Mouse (Mus musculus): ENCODE measurements around the gene Dars. TPM values are rescaled to one million over a fixed set of nuclear protein-coding genes. Genes with fewer than 3 reads are reported as not detected.
A peak's percentile ranks its signal among the peaks of the same experiment; 100 is the strongest.

Dars gene
- total RNA-seq (2021) = 10 to 100 TPM; 66.6 to 78.3 TPM
- long read RNA-seq, experiment 1, transcript Dars-201 (16 exons, 2,175 nt) = major isoform, 79 of 82 reads
- long read RNA-seq, experiment 1, partial matches to known transcripts = 0 of 82 reads
- long read RNA-seq, experiment 1, other reads (novel, unspliced or antisense) = 3 of 82 reads
- long read RNA-seq, experiment 2, transcript Dars-201 (16 exons, 2,175 nt) = major isoform, 277 of 286 reads
- long read RNA-seq, experiment 2, partial matches to known transcripts = 3 of 286 reads
- long read RNA-seq, experiment 2, other reads (novel, unspliced or antisense) = 6 of 286 reads

DNA sequence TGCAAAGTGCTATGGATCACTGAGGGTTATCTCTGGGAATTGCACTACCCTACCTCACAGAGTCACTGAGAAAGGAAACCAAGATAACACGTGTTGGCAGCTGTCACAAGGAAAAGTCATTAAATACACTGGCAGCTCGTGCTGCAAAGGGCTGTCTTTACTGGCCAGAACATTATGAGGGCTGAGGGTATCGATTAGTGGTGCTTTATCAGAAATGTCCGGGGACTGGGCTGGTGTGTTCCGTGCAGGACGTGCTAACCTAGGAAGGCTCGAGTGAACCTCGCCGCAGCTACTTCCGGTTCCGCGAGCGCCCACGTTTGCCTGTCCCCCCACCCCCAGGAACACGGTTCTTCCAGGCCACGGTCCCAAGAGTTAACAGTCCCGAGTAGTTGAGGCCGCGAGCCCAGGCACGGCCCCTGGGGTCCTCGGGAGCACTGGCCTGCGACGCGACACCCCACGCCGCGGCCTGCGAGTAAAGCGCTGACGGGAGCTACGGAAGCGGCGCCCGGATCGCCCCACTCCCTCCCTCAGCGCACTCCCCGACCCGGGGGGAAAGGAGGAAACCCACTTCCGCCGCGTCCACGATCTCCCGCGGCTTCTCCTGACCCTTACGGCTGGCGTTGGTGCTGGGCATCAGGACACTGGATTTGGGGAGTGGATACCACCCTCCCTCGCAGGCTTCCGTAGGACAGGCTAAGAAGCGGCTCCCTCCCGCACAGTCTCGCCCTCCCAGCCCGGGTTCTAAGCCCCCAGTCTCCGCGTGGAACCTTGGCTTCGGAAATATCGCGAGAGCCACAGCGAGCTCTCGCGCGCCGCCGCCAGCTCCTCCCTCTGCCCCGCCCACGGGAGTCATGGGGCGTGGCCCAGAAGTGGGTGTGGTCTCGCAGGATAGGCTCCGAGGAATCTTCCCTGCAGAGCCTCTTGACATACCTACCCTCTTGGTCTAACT lies at the start of gene Dars:
Gene Dars (minus strand): TSS at position 785 of the 949 bp plus-strand sequence.
- peak; percentile 97 for DNase-seq (ENCODE audit: low spot score in 2 of 2)

DNA sequence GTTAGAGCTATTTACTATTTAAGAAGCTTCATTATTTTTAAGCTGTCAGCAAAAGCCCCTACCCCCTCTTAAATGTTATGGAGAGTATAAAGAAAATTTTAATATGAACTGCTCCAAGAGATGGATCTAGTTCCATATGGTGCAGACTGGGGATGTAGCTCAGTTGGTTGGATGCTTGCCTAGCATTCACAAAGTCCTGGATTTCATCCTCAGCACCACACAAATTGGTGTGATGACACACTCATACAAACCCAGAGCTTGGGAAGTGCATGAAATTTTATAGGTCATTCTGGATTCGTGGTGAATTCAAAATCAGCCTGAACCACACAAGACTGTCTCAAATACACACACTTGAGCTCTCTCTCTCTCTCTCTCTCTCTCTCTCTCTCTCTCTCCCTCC lies 49.7 kb upstream of the Dars start:
- no peak for DNase-seq (ENCODE audit: low spot score in 2 of 2)

- no peak for DNase-seq (ENCODE audit: low spot score in 2 of 2)
Measured at GRCm38 (mm10) chr1:128463478-128463877, 46.3 kb upstream of the Dars start.

- no peak for DNase-seq (ENCODE audit: low spot score in 2 of 2)
Measured at GRCm38 (mm10) chr1:128462389-128462788, 45.2 kb upstream of the Dars start.

GRCm38 (mm10) chr1:128460780-128461179 lies 43.6 kb upstream of the Dars start:
- no peak for DNase-seq (ENCODE audit: low spot score in 2 of 2)

DNA sequence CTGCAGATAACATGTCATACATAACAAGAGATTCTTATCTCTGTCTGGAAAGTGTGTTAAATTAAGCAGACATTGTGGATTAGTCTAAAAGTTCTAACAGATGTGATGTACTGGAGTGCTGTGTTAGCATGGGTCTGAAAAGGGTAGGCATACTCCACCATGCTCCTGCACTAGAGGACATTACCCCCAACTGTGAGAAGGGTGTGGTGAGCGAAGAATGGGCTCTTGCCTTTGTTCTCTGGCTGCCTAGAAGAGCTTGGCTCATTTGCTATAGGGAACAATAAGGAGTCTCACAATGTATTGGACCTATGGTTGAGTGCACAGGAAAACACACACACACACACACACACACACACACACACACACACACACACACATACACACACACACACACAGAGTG lies 42.3 kb upstream of the Dars start:
- no peak for DNase-seq (ENCODE audit: low spot score in 2 of 2)

- DNase-seq (ENCODE audit: low spot score in 2 of 2) = no peak
Measured at GRCm38 (mm10) chr1:128459011-128459410, 41.8 kb upstream of the Dars start.

DNA sequence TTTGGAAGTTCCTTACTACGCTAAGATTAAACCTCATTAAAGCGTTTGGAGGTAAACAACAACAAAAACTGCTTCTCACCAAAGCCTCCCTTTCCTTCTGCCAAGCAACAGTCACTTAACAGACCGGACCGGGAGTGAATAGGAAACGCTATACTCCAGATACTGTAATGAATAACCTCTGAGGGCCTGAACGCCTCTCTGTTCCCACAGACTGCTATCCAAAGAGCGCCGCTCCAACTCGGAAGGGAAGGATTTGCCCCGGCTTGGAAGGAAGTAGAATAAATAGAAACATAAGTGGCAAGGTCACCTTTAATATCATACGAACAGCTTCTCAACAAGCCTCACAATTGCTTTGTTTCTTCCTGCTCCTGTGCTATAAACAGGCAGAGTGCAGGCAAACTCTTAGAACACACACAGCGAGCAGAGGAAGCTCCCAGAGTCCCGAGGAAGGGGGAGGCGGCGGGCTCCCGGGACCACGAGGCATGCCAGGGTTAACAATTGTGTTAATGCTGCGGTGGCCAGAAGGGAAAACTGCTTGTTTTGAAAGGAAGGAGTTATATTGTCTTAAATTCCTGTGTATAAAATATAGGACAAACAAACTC lies 39.8 kb upstream of the Dars start:
- DNase-seq (ENCODE audit: low spot score in 2 of 2) = no peak

DNA sequence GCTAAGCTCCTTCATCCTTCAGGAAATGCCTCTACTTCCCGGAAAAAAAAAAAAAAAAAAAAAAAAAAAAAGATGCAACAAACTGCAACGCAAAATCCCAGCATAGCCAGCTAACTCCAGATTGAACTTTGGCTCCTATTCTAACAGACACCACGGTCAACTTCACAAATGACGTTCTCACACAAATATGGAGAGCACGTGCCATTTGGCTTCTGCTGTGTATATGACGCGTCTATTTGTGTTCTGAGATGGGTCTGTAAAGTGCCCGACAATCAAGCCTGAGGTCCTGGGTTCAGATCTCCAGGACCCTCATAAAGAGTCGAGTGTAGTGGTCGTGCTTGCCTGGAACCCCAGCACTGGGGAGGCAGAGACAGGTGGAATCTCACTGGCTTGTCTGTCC lies 39.1 kb upstream of the Dars start:
- DNase-seq (ENCODE audit: low spot score in 2 of 2) = no peak

DNA sequence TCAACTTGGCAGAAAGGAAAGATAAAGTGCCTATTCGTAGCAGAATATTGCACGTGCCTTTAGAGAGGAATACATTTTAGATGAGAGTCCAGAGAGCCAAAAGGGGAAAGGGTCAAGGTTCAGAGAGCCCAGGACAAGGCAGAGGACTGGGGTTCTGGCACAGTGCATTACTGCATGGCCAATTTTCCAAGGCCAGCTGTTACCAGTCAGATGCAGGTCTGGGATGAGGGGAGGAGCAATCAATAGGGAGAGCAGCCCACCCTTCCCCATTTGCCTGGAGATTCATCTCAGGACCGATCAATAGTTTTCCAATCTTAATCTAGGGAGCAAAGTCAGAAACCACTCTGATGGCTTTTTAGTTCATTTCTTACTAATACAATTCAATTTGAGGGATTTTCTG lies 35.0 kb upstream of the Dars start:
- no peak for DNase-seq (ENCODE audit: low spot score in 2 of 2)

DNA sequence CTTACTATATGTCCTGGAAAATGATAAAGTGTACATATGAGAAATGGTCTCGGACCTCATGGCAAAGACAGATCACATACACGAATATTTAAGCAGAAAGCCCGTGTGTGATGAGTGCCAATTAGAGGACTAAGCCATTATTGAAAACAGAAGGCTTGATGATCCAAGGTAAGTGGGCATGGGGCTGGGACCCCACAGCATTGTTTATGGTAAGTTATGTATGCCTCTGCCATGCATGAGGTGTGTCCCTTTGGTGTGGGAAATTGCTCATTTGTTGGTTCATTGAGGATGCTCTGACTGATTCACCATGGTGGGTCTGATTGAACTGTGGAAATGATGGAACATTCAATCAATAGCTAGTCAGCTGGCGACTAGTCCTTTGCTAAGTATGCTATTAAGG lies 34.0 kb upstream of the Dars start:
- DNase-seq (ENCODE audit: low spot score in 2 of 2) = no peak

GRCm38 (mm10) chr1:128447206-128447902 lies 30.2 kb upstream of the Dars start:
- DNase-seq (ENCODE audit: low spot score in 2 of 2) = no peak

- DNase-seq (ENCODE audit: low spot score in 2 of 2) = no peak
Measured at GRCm38 (mm10) chr1:128443890-128444839, 27.0 kb upstream of the Dars start.

GRCm38 (mm10) chr1:128441129-128441473 lies 23.9 kb upstream of the Dars start:
- no peak for DNase-seq (ENCODE audit: low spot score in 2 of 2)

DNA sequence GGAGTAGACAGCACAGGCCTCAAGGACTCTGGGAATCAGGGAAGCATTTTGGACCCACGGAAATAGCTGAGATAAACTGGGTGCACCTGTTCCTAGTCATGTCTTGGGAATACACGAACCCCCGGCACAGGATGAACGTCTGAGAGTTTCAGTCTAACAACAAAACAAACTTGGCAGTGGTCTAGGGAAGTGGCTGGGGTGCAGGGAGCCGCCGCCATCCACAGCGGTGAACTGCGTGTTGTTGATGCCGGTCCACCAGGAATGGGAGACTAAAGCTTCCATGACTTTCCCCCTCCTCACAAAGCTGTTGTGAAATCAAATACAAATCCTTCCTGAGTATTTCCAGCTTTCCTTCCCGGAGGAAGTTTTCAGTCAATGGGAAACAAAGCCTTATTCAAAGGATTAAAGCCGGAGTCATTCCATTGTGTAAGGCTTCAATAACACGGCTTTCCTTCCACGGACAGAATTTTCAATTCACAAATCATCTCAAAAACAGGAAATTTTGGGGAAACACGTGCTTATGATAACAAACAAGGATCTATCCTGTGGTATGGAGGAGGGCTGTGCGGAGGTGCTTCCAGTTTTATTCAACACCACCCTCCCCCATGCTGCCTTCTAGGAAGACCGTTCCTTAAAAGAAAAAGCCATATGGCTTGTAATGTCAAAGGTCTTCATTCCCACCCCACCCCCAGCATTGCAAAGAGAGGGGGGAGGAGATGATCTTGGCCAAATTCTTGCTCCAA lies 23.4 kb upstream of the Dars start:
- DNase-seq (ENCODE audit: low spot score in 2 of 2) = no peak

DNA sequence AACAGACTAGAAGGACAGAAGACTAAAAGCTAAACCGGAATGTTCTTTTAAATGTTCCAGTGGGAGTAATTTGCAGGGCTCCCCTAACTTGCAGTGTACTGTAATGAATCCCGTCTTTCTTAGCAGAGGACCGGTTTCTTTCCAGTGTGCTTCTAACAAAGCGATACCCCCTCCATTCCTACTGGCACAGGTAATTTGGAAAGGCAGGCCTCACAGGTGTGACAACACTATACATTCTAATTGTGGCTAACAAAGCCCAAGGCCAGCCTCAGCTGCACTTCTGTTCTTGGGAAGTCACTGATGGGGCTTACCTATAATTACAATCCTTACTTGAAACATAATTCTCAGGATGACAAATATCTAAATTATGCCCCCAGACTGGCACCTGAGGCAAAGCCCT lies 22.4 kb upstream of the Dars start:
- no peak for DNase-seq (ENCODE audit: low spot score in 2 of 2)

- no peak for DNase-seq (ENCODE audit: low spot score in 2 of 2)
Measured at GRCm38 (mm10) chr1:128438526-128438925, 21.4 kb upstream of the Dars start.

GRCm38 (mm10) chr1:128437276-128437675 lies 20.1 kb upstream of the Dars start:
- DNase-seq (ENCODE audit: low spot score in 2 of 2) = no peak

GRCm38 (mm10) chr1:128436015-128436414 lies 18.8 kb upstream of the Dars start:
- DNase-seq (ENCODE audit: low spot score in 2 of 2) = no peak

GRCm38 (mm10) chr1:128435551-128435950 lies 18.4 kb upstream of the Dars start:
- no peak for DNase-seq (ENCODE audit: low spot score in 2 of 2)
